Mouse (Mus musculus) forebrain, embryonic 12.5 days (tissue): ENCODE measurements at regions not wholly inside any gene's neighbourhood (a gene's known extent, or its start where the extent isn't known, plus 50 kb on each side); places are given as distances from the start of the nearest gene placed in this dataset.
A peak's percentile ranks its signal among the peaks of the same experiment; 100 is the strongest.

Experiments
- ATAC-seq: fragments of 200-750 bp; cut with Nextera tagmentation; 2 replicates; pipeline ENCODE4 v1.8.0; 2017; ENCODE audit warnings: moderate TSS enrichment; ENCODE audit not compliant: low FRiP score
- H3K27ac ChIP-seq: fragments of 300-500 bp; sonication (generic); 2 replicates; pipeline ENCODE4 v1.5.1; 2016; ENCODE audit warnings: mild to moderate bottlenecking
- H3K27me3 ChIP-seq: fragments of 300-500 bp; sonication (generic); 2 replicates; pipeline ENCODE4 v1.6.1; 2016; ENCODE audit warnings: mild to moderate bottlenecking
- H3K36me3 ChIP-seq: fragments of 300-500 bp; sonication (generic); replicated peaks from 2 replicates; pipeline ENCODE4 v1.6.1; 2016; ENCODE audit warnings: mild to moderate bottlenecking
- H3K4me1 ChIP-seq: fragments of 300-500 bp; sonication (generic); 2 replicates; pipeline ENCODE4 v1.6.1; 2016
- H3K4me2 ChIP-seq: fragments of 300-500 bp; sonication (generic); 2 replicates; pipeline ENCODE4 v1.6.1; 2016; ENCODE audit warnings: mild to moderate bottlenecking, moderate library complexity
- H3K4me3 ChIP-seq: fragments of 300-500 bp; sonication (generic); replicated peaks from 2 replicates; pipeline ENCODE4 v1.5.1; 2016; ENCODE audit warnings: mild to moderate bottlenecking
- H3K9ac ChIP-seq: fragments of 300-500 bp; sonication (generic); 2 replicates; pipeline ENCODE4 v1.6.1; 2016; ENCODE audit warnings: mild to moderate bottlenecking
- H3K9me3 ChIP-seq: fragments of 300-500 bp; sonication (generic); 2 replicates; pipeline ENCODE4 v1.6.1; 2016
- WGBS: fragments of 180-500 bp; shearing (Covaris S2); methylation state at CpG from one replicate; pipeline ENCODE4 v1.1.7; 2016; 5-methylcytosine and 5-hydroxymethylcytosine counted together

- Histone ChIP-seq H3K4me1 (no peaks in the 10 kb centered on the region), H3K4me2 (no peak overlapping the region), H3K9ac (no peak overlapping the region), H3K4me3 (no peak overlapping the region), H3K27ac (no peak overlapping the region), H3K9me3 (no peaks in the 10 kb centered on the region), H3K27me3 (no peaks in the 10 kb centered on the region), H3K36me3 (no peaks in the 10 kb centered on the region)
- 50% methylated on average over 1 of the region's 1 CpGs for WGBS
- no peak for ATAC-seq
These were observed 714.6 kb downstream of the Gm9195 start for GRCm38 (mm10) chr14:71776990-71777525.

- WGBS = 91% methylated on average over 1 of the region's 1 CpGs
- no peaks in the 10 kb centered on the region for H3K4me1 ChIP-seq
- no peaks in the 10 kb centered on the region for H3K27me3 ChIP-seq
- no peaks in the 10 kb centered on the region for H3K36me3 ChIP-seq
- H3K9ac ChIP-seq = no peak overlapping the region
- no peak overlapping the region for H3K4me3 ChIP-seq
- H3K4me2 ChIP-seq = no peak overlapping the region
- H3K27ac ChIP-seq = no peak overlapping the region
- ATAC-seq = no peak
- H3K9me3 ChIP-seq = no peaks in the 10 kb centered on the region
These were observed 724.8 kb downstream of the Gm9195 start for GRCm38 (mm10) chr14:71766856-71767255.

- Histone ChIP-seq H3K36me3 (no peaks in the 10 kb centered on the region), H3K9me3 (no peaks in the 10 kb centered on the region), H3K27me3 (no peaks in the 10 kb centered on the region), H3K9ac (no peak overlapping the region), H3K27ac (no peak overlapping the region), H3K4me2 (no peak overlapping the region), H3K4me3 (no peak overlapping the region), H3K4me1 (no peaks in the 10 kb centered on the region)
- WGBS = 90% methylated on average over 4 of the region's 4 CpGs
- ATAC-seq = no peak
These were observed 763.1 kb downstream of the Gm9195 start for GRCm38 (mm10) chr14:71728542-71728941.

DNA sequence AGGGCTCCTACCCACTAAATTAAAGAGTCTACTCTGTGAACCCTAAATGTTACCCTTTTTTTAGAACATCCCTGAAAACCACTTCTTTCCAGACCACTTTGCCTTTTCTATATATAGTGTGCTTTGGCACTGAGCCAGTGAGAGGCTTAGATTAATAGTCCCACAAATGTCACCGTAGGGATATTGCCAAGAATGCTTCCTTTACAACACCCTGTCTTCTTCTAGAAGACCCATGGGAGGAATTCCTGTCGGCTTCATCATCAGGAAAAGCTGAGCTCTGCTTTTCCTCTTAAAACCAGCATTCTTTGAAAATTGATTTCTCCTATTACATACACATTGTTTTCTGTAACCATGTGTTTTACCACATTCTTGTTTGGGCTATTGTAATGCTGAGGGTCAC lies 768.1 kb downstream of the Gm9195 start:
- no peak for ATAC-seq
- Histone ChIP-seq H3K4me2 (no peak overlapping the region), H3K36me3 (no peaks in the 10 kb centered on the region), H3K9ac (no peak overlapping the region), H3K27me3 (no peaks in the 10 kb centered on the region), H3K9me3 (no peaks in the 10 kb centered on the region), H3K27ac (no peak overlapping the region), H3K4me1 (no peaks in the 10 kb centered on the region), H3K4me3 (no peak overlapping the region)
- 67% methylated on average over 2 of the region's 2 CpGs for WGBS

- no peaks in the 10 kb centered on the region for H3K9me3 ChIP-seq
- 40% methylated on average over 5 of the region's 5 CpGs for WGBS
- H3K27ac ChIP-seq = peak overlapping the region; percentile 61; the same call in 1 of the 2 replicates
- peak; percentile 77 for ATAC-seq
- H3K9ac ChIP-seq = no peak overlapping the region
- H3K4me2 ChIP-seq = no peak overlapping the region
- H3K36me3 ChIP-seq = no peaks in the 10 kb centered on the region
- H3K4me1 ChIP-seq = peaks cover 5% of the 10 kb centered on the region
- H3K4me3 ChIP-seq = no peak overlapping the region
- H3K27me3 ChIP-seq = no peaks in the 10 kb centered on the region
These were observed 781.9 kb downstream of the Gm9195 start for GRCm38 (mm10) chr14:71709528-71710289.

DNA sequence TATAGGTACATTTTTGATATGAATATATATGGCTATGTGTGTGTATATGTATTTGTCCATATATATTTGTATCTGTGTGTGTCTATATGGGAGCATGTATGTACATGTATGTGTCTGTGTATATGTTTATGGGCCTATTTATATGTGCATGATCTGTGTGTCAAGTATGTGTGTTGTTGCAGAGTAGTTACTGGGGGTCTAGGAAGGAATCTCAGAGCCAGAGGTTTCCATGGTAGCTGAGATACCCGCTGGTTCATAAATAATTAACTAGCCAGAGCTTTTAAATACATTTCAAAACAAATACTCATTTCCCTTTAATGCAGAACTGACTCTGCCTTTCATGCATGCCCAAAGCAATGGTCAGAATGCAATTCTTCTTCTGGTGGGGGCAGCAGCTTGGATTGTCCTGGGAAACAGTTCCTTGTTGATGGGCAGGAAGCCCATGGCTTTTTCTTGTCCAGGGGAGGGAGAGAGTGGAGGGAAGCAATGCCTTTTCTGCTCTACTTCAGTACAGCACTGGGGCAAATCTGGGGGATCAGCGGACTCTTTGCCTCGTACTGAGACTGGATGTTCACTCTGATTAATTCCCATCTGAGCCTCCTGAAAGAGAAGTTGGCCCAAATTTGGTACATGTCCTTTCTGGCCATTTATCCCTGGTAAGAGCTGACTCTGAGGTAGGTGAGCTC lies 798.7 kb downstream of the Gm9195 start:
- no peaks in the 10 kb centered on the region for H3K9me3 ChIP-seq
- H3K36me3 ChIP-seq = no peaks in the 10 kb centered on the region
- WGBS = 63% methylated on average over 3 of the region's 3 CpGs
- no peak overlapping the region for H3K27ac ChIP-seq
- H3K4me2 ChIP-seq = no peak overlapping the region
- H3K4me1 ChIP-seq = peaks cover 10% of the 10 kb centered on the region
- no peak overlapping the region for H3K9ac ChIP-seq
- no peak for ATAC-seq
- no peaks in the 10 kb centered on the region for H3K27me3 ChIP-seq
- no peak overlapping the region for H3K4me3 ChIP-seq

- Histone ChIP-seq H3K4me3 (no peak overlapping the region), H3K9me3 (no peaks in the 10 kb centered on the region), H3K36me3 (no peaks in the 10 kb centered on the region), H3K27me3 (no peaks in the 10 kb centered on the region), H3K4me2 (no peak overlapping the region), H3K27ac (no peak overlapping the region), H3K9ac (no peak overlapping the region), H3K4me1 (no peaks in the 10 kb centered on the region)
- no peak for ATAC-seq
- 62% methylated on average over 4 of the region's 4 CpGs for WGBS
These were observed 817.1 kb downstream of the Gm9195 start for GRCm38 (mm10) chr14:71674564-71674963.

- no peaks in the 10 kb centered on the region for H3K36me3 ChIP-seq
- 87% methylated on average over 2 of the region's 2 CpGs for WGBS
- H3K27ac ChIP-seq = no peak overlapping the region
- H3K4me2 ChIP-seq = no peak overlapping the region
- no peaks in the 10 kb centered on the region for H3K4me1 ChIP-seq
- ATAC-seq = no peak
- H3K27me3 ChIP-seq = no peaks in the 10 kb centered on the region
- H3K4me3 ChIP-seq = no peak overlapping the region
- no peak overlapping the region for H3K9ac ChIP-seq
- no peaks in the 10 kb centered on the region for H3K9me3 ChIP-seq
These were observed 817.8 kb downstream of the Gm9195 start for GRCm38 (mm10) chr14:71673837-71674236.

DNA sequence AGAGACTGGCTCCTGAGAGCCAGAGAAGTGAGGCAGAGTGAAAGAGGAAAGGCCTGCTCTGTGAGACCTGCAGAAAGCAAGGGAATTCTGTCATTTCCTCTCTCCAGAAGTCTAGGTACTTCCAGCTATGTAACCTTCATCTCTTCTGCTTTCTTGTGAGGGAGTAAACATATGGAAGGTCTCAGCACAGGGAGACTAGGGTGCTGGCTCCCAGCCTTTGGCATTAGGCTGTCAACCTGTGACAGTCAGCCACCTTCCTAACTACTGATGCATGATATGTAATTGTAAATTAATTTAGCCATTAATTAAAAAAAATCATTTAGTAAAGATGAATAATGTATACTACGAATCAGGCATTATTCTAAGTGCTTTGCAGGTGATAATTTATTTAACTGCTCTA lies 819.2 kb downstream of the Gm9195 start:
- no peak overlapping the region for H3K9ac ChIP-seq
- no peak overlapping the region for H3K4me3 ChIP-seq
- no peak for ATAC-seq
- H3K36me3 ChIP-seq = no peaks in the 10 kb centered on the region
- H3K27me3 ChIP-seq = no peaks in the 10 kb centered on the region
- WGBS = 45% methylated on average over 1 of the region's 1 CpGs
- no peaks in the 10 kb centered on the region for H3K4me1 ChIP-seq
- no peak overlapping the region for H3K4me2 ChIP-seq
- H3K27ac ChIP-seq = no peak overlapping the region
- H3K9me3 ChIP-seq = no peaks in the 10 kb centered on the region

GRCm38 (mm10) chr14:71671994-71672393 lies 819.6 kb downstream of the Gm9195 start:
- no peak for ATAC-seq
- Histone ChIP-seq H3K4me3 (no peak overlapping the region), H3K9ac (no peak overlapping the region), H3K27me3 (no peaks in the 10 kb centered on the region), H3K4me1 (no peaks in the 10 kb centered on the region), H3K4me2 (no peak overlapping the region), H3K27ac (no peak overlapping the region), H3K9me3 (no peaks in the 10 kb centered on the region), H3K36me3 (no peaks in the 10 kb centered on the region)
- 67% methylated on average over 2 of the region's 2 CpGs for WGBS

DNA sequence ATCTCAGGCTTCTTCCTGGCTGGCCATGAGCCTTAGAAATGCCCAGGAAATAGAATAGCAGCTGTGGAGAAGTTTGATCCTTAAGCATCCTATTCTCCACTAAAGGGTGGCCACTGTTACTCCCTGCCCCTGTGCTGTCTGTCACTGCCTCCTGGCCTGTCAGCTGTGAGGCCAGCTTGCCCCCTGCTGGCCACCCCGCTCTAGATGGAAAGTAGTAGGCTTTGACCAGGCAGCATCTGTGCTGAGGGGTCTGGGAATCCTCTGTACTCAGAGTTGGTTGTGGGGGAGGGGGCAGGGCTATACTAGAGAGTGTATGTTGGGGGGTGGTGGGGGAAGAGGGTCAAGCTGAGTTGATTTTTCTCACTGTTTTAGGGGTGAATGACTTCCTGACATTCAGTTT lies 821.2 kb downstream of the Gm9195 start:
- Histone ChIP-seq H3K36me3 (no peaks in the 10 kb centered on the region), H3K4me1 (no peaks in the 10 kb centered on the region), H3K4me2 (no peak overlapping the region), H3K9me3 (no peaks in the 10 kb centered on the region), H3K27me3 (no peaks in the 10 kb centered on the region), H3K27ac (no peak overlapping the region), H3K9ac (no peak overlapping the region), H3K4me3 (no peak overlapping the region)
- peak; percentile 83 for ATAC-seq
- 0% methylated on average over 1 of the region's 1 CpGs for WGBS

DNA sequence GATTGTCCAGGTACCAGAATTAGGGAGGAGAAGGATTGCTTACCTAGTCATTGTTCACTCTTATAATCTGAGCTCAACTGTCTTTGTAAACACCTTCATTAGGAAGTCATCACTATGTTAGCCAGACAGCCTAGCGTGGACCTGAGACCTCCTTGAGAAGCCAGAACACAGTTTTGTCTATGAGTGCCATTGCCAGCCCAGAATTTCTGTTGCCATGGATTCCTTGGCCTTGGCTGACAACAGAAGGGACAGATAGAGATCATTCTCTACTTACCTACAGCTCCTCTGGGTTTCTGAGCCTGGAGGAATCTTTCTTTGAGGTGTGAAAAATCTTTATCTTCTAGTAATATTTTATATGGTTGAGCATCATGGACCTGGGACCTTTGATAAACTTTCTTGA lies 825.0 kb downstream of the Gm9195 start:
- Histone ChIP-seq H3K4me1 (no peaks in the 10 kb centered on the region), H3K4me2 (no peak overlapping the region), H3K4me3 (no peak overlapping the region), H3K27me3 (no peaks in the 10 kb centered on the region), H3K9me3 (no peaks in the 10 kb centered on the region), H3K36me3 (no peaks in the 10 kb centered on the region), H3K27ac (no peak overlapping the region), H3K9ac (no peak overlapping the region)
- 75% methylated on average over 1 of the region's 1 CpGs for whole genome bisulfite sequencing
- ATAC-seq = no peak

- H3K4me2 ChIP-seq = no peak overlapping the region
- no peaks in the 10 kb centered on the region for H3K4me1 ChIP-seq
- no peak overlapping the region for H3K27ac ChIP-seq
- no peak overlapping the region for H3K9ac ChIP-seq
- H3K36me3 ChIP-seq = no peaks in the 10 kb centered on the region
- H3K27me3 ChIP-seq = no peaks in the 10 kb centered on the region
- 82% methylated on average over 2 of the region's 2 CpGs for WGBS
- no peaks in the 10 kb centered on the region for H3K9me3 ChIP-seq
- H3K4me3 ChIP-seq = no peak overlapping the region
- no peak for ATAC-seq
These were observed 831.5 kb downstream of the Gm9195 start for GRCm38 (mm10) chr14:71660166-71660565.
